Mouse (Mus musculus): Measurements from ENCODE around the gene Clic4.

DNA sequence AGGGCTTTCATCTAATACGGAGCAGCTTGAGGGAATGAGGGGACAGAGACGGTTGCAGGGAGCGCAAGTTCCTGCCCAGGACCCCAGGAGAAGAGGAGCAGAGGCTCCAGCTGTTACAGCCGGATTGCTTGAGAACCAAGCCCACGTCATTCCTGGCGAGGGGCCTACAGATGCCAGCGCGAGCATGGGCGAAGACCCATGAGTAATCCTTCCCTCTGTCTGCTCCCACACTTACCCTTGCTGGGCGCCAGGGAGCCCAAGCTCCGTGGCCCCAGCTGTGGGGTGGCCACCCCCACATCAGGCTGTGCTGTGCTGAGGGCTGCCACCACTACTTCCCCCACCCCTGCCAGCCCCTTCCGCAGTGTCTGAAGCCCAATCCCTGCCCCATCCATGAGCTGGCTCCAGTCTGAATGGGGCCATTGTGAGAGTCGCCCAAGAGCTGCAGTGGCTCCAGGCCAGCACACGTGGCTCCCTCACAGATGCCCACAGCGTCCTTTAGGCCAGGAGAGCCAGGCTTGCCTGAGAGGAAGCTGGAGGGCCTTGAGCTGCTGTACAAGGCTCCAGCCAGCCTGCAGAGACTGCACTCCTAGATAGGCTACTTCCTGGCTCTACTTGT, 25.4 kb upstream of the Clic4 start:
- TF ChIP-seq POLR2A (IDR thresholded peaks at IDR 0.05; ENCODE audit: insufficient read length, low read depth) (peak; percentile 55), MYOG (IDR thresholded peaks at IDR 0.05; ENCODE audit: control insufficient read depth in 1 of 3, insufficient read depth in 1 of 3, insufficient read length in 2 of 3, low read depth in 2 of 3) (peak in 1 of 3 experiments; percentile 52), USF1 (IDR thresholded peaks at IDR 0.05; ENCODE audit: low read depth) (peak; percentile 69), MAX (IDR thresholded peaks at IDR 0.05; ENCODE audit: low read depth) (no peak)

Data from myocyte (in vitro differentiated cells).